Comparison of ENCODE assay signal across 27 mouse cellular contexts in genomic region chr2:79430061-79430460, GRCm38 (mm10). TPM values are rescaled to one million over a fixed set of nuclear protein-coding genes. Genes with fewer than 3 reads are reported as not detected.
"Had no signal": no experiment of that assay in that cellular context is flagged by ENCODE, and none has a peak within 500 bp of the region (broad histone marks: within the 10 kb centered on the region; RNA-seq: fewer than 3 reads in every experiment).

No protein-coding gene starts in this region.

- H3K4me2 ChIP-seq: hindbrain, embryonic 12.5 days; hindbrain, embryonic 14.5 days; intestine, embryonic 15.5 days; kidney, embryonic 15.5 days; limb, embryonic 15.5 days; liver, embryonic 12.5 days had no signal

- ATAC-seq: hindbrain, embryonic 16.5 days; inflammation-experienced regulatory T-cells, adult 6 months; intestine, embryonic 15.5 days had no signal

- H3K27ac ChIP-seq: gastrocnemius, adult 2 months; heart, adult 2 months; heart, embryonic 10.5 days; hindbrain, embryonic 10.5 days; hindbrain, embryonic 12.5 days; hindbrain, embryonic 14.5 days; intestine, embryonic 15.5 days; kidney, embryonic 15.5 days; kidney, postnatal 0 days; limb, embryonic 12.5 days; limb, embryonic 15.5 days; liver, embryonic 12.5 days; liver, embryonic 14.5 days had no signal

- H3K9ac ChIP-seq: heart, embryonic 12.5 days; hindbrain, embryonic 12.5 days; hindbrain, embryonic 14.5 days; intestine, embryonic 15.5 days; kidney, embryonic 15.5 days; limb, embryonic 12.5 days; limb, embryonic 15.5 days; liver, embryonic 12.5 days; liver, embryonic 14.5 days had no signal

- H3K27me3 ChIP-seq: hindbrain, embryonic 12.5 days had no signal

- H3K36me3 ChIP-seq: heart, embryonic 10.5 days; heart, embryonic 12.5 days; hindbrain, embryonic 10.5 days; hindbrain, embryonic 12.5 days; intestine, embryonic 15.5 days; kidney, embryonic 15.5 days; limb, embryonic 12.5 days; limb, embryonic 15.5 days; liver, embryonic 12.5 days had no signal

- H3K4me3 ChIP-seq: gastrocnemius, adult 2 months; heart, adult 2 months; heart, embryonic 10.5 days; heart, embryonic 12.5 days; hindbrain, embryonic 10.5 days; hindbrain, embryonic 12.5 days; intestine, embryonic 15.5 days; kidney, embryonic 15.5 days; limb, embryonic 12.5 days; limb, embryonic 15.5 days; liver, embryonic 12.5 days had no signal

- DNase-seq: gastrocnemius, postnatal 10 days; heart, postnatal 10 days; heart, postnatal 4 days; kidney, adult 11 months; layer of hippocampus, adult 9-11 months; layer of hippocampus, postnatal 36 days; left cerebral cortex, postnatal 4 days had no signal

- H3K9me3 ChIP-seq: heart, embryonic 10.5 days; hindbrain, embryonic 10.5 days; hindbrain, embryonic 12.5 days; intestine, embryonic 15.5 days; kidney, embryonic 15.5 days; limb, embryonic 15.5 days; liver, embryonic 12.5 days had no signal

RNA-seq across cellular contexts. Expression of gene Neurod1, which starts 26.5 kb away (rescaled TPM):
- polyA plus RNA-seq: heart, adult 2 months; heart, embryonic 12.5 days; heart, embryonic 14.5 days; heart, embryonic 16.5 days; inflammation-experienced regulatory T-cells, adult 6 months; kidney, adult 2 months; kidney, postnatal 0 days; limb, embryonic 15.5 days; liver, adult 2 months; liver, embryonic 12.5 days had no signal

RNA-seq across cellular contexts. Expression of gene Cerkl, which starts 26.5 kb away (rescaled TPM):
- polyA plus RNA-seq: heart, embryonic 12.5 days had no signal
